Mouse (Mus musculus) lung, adult 2 months (tissue): ENCODE data around the gene Col6a6. TPM values are rescaled to one million over a fixed set of nuclear protein-coding genes. Genes with fewer than 3 reads are reported as not detected.

Experiments used
- DNase-seq: peaks from one replicate; pipeline ENCODE4 v3.0.0; 2022
- H3K4me1 ChIP-seq: fragments of 200-500 bp; 2 replicates; pipeline ENCODE4 v1.6.1; 2011; ENCODE audit warnings: low read length; ENCODE audit not compliant: control insufficient read depth, insufficient read depth
- H3K4me3 ChIP-seq: fragments of 200-500 bp; replicated peaks from 2 replicates; pipeline ENCODE3; 2011; ENCODE audit warnings: low read depth, mild to moderate bottlenecking, control low read depth, low read length; ENCODE audit errors: extremely low read depth
- CTCF ChIP-seq: fragments of 200-500 bp; IDR thresholded peaks from 2 replicates; pipeline ENCODE4 v1.5.1; 2011; ENCODE audit warnings: mild to moderate bottlenecking, low read length, control low read depth; ENCODE audit not compliant: insufficient read depth
- POLR2A ChIP-seq: fragments of 200-500 bp; IDR thresholded peaks from 2 replicates; pipeline ENCODE4 v1.6.1; 2011; ENCODE audit warnings: low read depth, mild to moderate bottlenecking, control low read depth, low read length, borderline replicate concordance; ENCODE audit errors: extremely low read depth
- WGBS: fragments of 180-500 bp; shearing (Covaris S2); methylation state at CpG from one replicate; pipeline ENCODE4 v1.1.7; 2018; 5-methylcytosine and 5-hydroxymethylcytosine counted together
- polyA plus RNA-seq: library from polyadenylated mRNA; depleted of rRNA; stranded (reverse); fragments of >200 nt; gene quantifications from 2 replicates; pipeline ENCODE4 v1.2.3, GENCODE M21; 2012

Gene Col6a6
- polyA plus RNA-seq, 1 experiment, result 0.36 TPM

DNA sequence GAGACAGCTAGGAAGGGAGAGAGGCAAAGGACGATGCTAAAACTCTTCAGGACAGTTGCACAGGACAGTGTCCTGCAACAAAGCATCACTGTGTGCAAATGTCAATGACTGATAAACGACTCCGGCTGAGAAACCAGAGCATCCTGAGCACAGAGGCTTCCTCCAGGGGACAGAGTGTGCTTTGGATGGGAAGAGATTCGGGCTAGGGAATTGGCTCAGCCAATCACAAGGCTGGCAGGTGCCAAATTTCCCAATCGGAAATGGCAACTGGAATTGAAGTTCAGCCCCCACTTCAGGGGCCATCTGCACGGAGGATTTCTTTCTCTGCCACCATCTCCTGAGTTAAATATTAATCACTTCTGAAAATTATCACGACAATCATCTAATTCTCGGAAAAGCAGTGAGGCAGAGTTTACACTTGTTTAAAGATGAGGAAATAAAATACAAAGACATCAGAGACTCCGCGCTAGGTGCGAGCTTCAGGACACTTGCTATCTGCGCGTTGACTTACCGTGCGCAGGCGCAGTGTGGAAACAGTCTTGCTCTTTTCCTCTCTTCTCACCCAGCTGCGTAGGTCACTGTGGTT lies 18.9 kb downstream of the Col6a6 start:
- Histone ChIP-seq H3K4me3 (no peak overlapping the region), H3K4me1 (no peaks in the 10 kb centered on the region)
- 74% methylated on average over 17 of the region's 17 CpGs for WGBS
- TF ChIP-seq CTCF, result no peak
- no peak for TF ChIP-seq POLR2A
- DNase-seq, result no peak

DNA sequence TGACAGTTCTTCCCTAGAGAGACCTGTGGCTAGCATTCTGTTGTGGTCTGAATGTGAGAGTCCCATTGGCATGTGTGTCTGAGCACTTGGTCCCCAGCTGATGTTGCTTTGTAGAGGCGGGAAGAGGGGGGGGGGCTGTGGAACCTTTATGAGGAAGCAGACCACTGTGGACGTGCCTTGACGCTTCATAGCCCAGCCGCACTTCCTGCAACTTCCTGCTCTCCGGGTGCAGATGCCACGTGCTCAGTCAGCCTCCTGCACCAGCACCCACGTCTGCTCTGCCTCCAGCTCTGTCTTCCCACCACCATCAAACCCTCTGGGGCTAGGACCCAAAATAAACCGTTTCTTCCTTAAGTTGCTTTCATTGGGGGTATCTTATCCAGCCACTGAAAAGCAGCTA lies 24.5 kb downstream of the Col6a6 start:
- no peak for TF ChIP-seq POLR2A
- no peak for TF ChIP-seq CTCF
- 50% methylated on average over 8 of the region's 8 CpGs for WGBS
- Histone ChIP-seq H3K4me1 (no peaks in the 10 kb centered on the region), H3K4me3 (no peak overlapping the region)
- no peak for DNase-seq

DNA sequence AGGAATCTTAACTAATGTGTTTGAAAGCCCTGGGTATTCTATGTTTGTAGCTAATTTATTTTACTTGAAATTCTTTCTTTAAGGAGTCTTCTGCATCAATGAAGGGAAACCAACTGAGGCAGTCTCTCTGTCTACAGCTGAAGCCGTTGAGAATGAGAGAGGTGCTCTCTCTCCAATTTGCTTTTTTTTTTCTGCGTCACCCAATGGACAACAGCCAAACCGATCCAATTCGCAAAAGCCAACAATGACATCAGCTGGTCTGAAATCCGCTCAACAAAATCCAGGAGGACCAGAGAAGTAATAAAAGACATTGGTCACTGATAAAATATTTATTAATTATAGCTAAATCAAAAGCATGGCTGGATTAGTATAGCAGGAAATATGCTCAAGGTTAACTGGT lies 26.5 kb downstream of the Col6a6 start:
- no peak overlapping the region for H3K4me3 ChIP-seq
- H3K4me1 ChIP-seq, result no peaks in the 10 kb centered on the region
- no peak for TF ChIP-seq POLR2A
- TF ChIP-seq CTCF, result no peak
- no peak for DNase-seq
- 83% methylated on average over 5 of the region's 5 CpGs for WGBS

DNA sequence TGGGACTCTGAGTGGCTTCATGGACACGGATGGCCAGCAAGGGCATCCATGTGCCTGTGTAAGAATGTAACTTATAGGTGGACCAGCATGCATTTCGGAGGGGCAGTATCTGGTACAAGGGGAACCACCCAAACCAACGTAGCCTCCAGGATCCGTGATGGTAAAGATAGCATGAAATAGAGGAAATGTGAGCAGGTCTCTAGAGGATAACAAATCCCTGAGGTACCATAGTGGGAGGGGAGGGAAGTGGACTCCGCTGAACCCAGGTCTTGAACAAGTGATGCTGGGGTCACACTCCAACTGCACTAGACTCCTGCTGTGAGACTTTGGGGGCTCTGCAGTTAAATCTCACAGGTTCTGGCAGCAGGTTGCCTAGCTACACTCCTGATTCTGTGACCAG lies 27.7 kb downstream of the Col6a6 start:
- DNase-seq, result no peak
- Histone ChIP-seq H3K4me3 (no peak overlapping the region), H3K4me1 (no peaks in the 10 kb centered on the region)
- TF ChIP-seq POLR2A (no peak), CTCF (no peak)
- WGBS, result 81% methylated on average over 5 of the region's 5 CpGs

DNA sequence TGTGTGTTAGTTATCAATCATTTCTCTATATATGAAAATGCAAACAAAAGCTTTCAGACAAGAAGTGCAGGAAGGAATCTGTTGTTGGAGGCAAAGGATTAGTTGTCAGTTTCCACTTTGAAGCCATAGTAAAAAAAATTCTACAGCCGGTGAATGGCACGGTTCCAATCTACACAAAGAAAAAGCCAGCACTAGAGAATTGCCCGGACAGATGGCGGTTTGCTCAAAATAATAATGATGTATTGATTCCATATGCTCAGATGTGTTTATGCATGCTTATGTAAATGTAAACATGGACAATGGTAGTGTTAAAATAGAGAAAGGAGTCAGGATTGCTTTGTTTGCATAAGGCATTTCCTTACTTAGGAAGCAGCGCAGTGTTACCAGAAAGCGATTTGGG lies 31.8 kb downstream of the Col6a6 start:
- 18% methylated on average over 6 of the region's 6 CpGs for WGBS
- TF ChIP-seq CTCF (no peak), POLR2A (no peak)

DNA sequence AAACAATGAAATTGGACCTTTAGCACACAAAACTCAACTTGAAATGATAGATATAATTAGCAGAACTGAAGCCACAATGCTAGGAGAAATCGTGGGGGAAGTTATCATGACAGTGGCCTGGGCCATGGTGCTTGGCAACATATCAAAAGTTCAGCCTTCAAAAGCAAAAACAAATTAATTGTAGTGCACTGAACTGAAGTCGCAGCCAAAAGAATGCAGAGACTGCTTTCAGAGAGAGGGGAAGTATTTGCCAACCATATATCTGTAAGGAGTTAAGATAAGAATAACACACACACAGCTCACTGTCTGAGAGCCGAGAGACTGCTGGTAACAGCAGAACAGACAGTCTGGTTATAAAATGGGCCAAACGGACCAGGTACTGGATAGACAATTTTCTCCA lies 33.0 kb downstream of the Col6a6 start:
- no peak for TF ChIP-seq POLR2A
- TF ChIP-seq CTCF, result no peak
- Histone ChIP-seq H3K4me1 (no peaks in the 10 kb centered on the region), H3K4me3 (no peak overlapping the region)
- 19% methylated on average over 4 of the region's 4 CpGs for WGBS
- DNase-seq, result no peak

More for the DNA sequence above, 31.8 kb downstream of the Col6a6 start:
- Histone ChIP-seq H3K4me1 (no peaks in the 10 kb centered on the region), H3K4me3 (no peak overlapping the region)
- DNase-seq, result no peak

DNA sequence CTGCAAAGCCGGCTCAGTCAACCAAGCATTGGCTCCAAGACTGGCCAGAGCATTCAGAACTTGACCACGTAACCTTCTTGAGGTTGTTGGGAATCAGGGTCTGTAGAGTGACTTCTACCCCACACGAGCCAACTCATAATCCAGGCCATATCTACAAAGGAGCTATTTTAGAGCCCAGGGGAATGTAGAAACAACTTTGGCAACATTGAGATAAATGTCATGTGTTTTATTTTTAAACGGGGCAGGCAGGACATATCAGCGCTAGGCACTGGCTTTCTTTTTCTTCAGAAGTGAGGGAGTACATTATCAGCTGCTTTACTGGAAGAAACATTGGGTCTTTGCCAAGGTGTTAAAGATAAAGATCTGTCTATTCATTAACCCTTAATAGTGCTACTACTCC lies 36.1 kb downstream of the Col6a6 start:
- TF ChIP-seq POLR2A (no peak), CTCF (no peak)
- Histone ChIP-seq H3K4me3 (no peak overlapping the region), H3K4me1 (no peaks in the 10 kb centered on the region)
- WGBS, result 35% methylated on average over 5 of the region's 5 CpGs
- no peak for DNase-seq

DNA sequence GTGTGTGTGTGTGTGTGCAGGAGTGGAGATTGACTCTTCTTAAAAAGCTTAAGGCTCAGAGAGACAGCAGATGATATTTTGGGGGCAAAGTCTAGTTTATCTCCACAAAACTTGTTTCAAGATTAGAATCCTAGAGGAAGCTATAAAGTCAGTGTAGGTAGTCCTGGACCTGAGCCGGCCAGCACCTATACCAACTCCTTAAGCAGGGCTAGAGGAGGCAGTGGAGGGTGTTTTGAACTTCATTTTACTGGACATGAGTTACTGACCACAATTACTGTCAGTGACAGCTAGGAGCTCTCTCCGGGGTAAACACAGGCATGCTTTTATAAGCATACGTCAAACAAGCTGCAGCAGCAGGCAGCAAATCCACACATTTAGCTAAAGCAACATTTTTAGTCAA lies 39.8 kb downstream of the Col6a6 start:
- Histone ChIP-seq H3K4me3 (no peak overlapping the region), H3K4me1 (no peaks in the 10 kb centered on the region)
- no peak for TF ChIP-seq POLR2A
- TF ChIP-seq CTCF, result no peak
- no peak for DNase-seq
- 60% methylated on average over 3 of the region's 3 CpGs for WGBS

DNA sequence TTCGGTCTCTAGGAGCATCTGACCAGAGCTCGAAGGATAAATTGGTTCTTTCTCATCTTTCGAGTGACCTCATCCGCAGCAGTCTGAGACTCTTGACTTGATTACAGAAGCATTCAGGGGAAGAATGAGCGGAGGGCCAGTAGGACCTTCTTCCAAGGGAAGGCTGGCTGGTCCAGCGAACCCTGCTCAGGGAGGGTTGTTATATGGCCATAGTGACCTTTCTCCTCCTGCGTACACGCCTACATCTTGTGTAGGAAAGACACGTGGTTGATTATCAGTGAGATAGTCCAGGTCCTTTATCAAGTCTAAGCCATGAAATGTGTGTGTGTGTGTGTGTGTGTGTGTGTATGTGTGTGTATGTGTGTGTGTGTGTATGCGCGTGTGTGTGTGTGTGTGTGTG lies 40.2 kb downstream of the Col6a6 start:
- 79% methylated on average over 11 of the region's 11 CpGs for WGBS
- no peak for TF ChIP-seq CTCF
- TF ChIP-seq POLR2A, result no peak
- no peak for DNase-seq
- H3K4me1 ChIP-seq, result no peaks in the 10 kb centered on the region
- H3K4me3 ChIP-seq, result no peak overlapping the region

DNA sequence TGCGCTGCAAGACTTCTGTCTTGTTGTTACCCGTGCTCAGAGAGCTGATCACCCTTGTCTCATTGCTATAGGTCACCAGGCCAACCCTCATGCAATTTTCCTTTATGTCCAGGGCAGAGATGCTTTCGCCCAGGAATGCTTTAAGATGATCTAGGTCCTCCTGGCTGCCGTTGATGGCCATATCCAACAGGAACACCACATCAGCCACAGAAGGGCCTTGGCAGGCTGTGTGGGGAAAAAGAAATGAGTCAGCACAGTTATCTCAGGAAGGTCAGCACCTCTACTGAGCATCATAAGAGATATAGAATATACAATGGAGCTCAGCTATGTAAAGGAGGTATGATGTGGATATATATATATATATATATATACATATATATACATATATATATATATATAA lies 43.9 kb downstream of the Col6a6 start:
- no peak for DNase-seq
- Histone ChIP-seq H3K4me1 (no peaks in the 10 kb centered on the region), H3K4me3 (no peak overlapping the region)
- WGBS, result 86% methylated on average over 4 of the region's 4 CpGs
- TF ChIP-seq POLR2A (no peak), CTCF (no peak)

DNA sequence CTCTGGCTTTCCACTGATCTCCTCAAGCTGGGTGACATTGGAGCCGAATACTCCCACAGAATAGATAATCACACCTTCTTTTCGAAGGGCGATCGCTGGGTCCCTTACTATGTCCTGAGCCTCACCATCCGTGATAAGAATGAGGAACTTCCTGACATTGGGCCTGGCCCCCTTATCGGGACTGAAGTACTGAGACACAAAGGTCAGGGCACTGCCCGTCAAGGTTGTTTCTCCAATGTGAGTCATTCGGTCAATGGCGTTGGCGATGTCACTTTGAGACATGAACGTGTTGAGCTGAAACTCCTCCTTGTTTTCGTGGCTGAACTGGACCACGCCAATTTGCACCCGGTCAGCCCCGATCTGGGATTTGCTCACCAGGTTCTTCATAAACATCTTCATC lies 47.3 kb downstream of the Col6a6 start:
- TF ChIP-seq POLR2A, result no peak
- TF ChIP-seq CTCF, result no peak
- WGBS, result 90% methylated on average over 15 of the region's 15 CpGs
- Histone ChIP-seq H3K4me3 (no peak overlapping the region), H3K4me1 (no peaks in the 10 kb centered on the region)
- DNase-seq, result no peak

DNA sequence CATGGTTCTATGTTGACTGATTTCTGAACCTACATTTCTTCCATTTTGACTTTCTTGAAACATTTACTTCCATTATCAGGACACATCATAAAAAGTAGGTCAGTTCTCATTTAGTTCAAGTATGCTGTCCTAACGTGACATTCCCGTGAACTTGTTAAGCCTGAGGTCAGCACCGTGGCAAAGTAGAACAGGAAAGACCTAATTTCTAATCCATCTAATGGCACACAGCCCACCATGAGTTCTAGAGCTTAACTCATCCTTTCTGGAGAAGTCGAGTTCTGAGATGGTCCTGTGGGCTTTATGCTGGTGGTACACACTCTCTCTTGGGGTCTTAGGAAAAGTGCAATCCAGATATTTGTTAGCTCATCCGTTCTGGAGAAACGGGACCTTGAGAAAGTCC lies 49.2 kb downstream of the Col6a6 start:
- TF ChIP-seq POLR2A, result no peak
- no peak for TF ChIP-seq CTCF
- Histone ChIP-seq H3K4me3 (no peak overlapping the region), H3K4me1 (no peaks in the 10 kb centered on the region)
- DNase-seq, result no peak
- 85% methylated on average over 6 of the region's 6 CpGs for WGBS
